Mouse (Mus musculus): ENCODE measurements around the gene Tmem107.

The Tmem107 gene

GRCm38 (mm10) chr11:69092386-69092751 lies 21.8 kb downstream of the Tmem107 start:
- in situ Hi-C loops (cut with MboI, MseI), result loop anchor here (10.0 kb wide), 2 partner anchors 658 to 892 kb away; partner anchors contain the start of genes Ctdnep1, Elp5 and Pik3r5

- in situ Hi-C loops (cut with MboI, MseI), result loop anchor here (10.0 kb wide), 2 partner anchors 658 to 892 kb away; partner anchors contain the start of genes Ctdnep1, Elp5 and Pik3r5
Observed at GRCm38 (mm10) chr11:69092871-69093270, 22.3 kb downstream of the Tmem107 start.

- in situ Hi-C loops (cut with MboI, MseI), result loop anchor here (10.0 kb wide), 2 partner anchors 659 to 891 kb away; partner anchors contain the start of genes Ctdnep1, Elp5 and Pik3r5
Observed at GRCm38 (mm10) chr11:69093856-69094255, 23.2 kb downstream of the Tmem107 start.

- in situ Hi-C loops (cut with MboI, MseI), result loop anchor here (10.0 kb wide), 2 partner anchors 660 to 890 kb away; partner anchors contain the start of genes Ctdnep1, Elp5 and Pik3r5
Observed at GRCm38 (mm10) chr11:69094697-69095429, 24.3 kb downstream of the Tmem107 start, which contains the start of gene Per1. Gene Per1, plus strand, starts transcription at chr11:69095217.

GRCm38 (mm10) chr11:69095511-69096231 lies 25.1 kb downstream of the Tmem107 start:
- in situ Hi-C loops (cut with MboI, MseI), result loop anchor here (10.0 kb wide), 2 partner anchors 661 to 889 kb away; partner anchors contain the start of genes Ctdnep1, Elp5 and Pik3r5

- in situ Hi-C loops (cut with MboI, MseI), result loop anchor here (10.0 kb wide), 2 partner anchors 662 to 888 kb away; partner anchors contain the start of genes Ctdnep1, Elp5 and Pik3r5
Observed at GRCm38 (mm10) chr11:69096360-69096986, 25.9 kb downstream of the Tmem107 start.

- in situ Hi-C loops (cut with MboI, MseI), result loop anchor here (10.0 kb wide), 2 partner anchors 662 to 888 kb away; partner anchors contain the start of genes Ctdnep1, Elp5 and Pik3r5
Observed at GRCm38 (mm10) chr11:69096987-69097900, 26.6 kb downstream of the Tmem107 start.

GRCm38 (mm10) chr11:69098039-69098761 lies 27.6 kb downstream of the Tmem107 start:
- in situ Hi-C loops (cut with MboI, MseI), result loop anchor here (10.0 kb wide), 2 partner anchors 663 to 887 kb away; partner anchors contain the start of genes Ctdnep1, Elp5 and Pik3r5

- in situ Hi-C loops (cut with MboI, MseI), result loop anchor here (10.0 kb wide), 2 partner anchors 664 to 886 kb away; partner anchors contain the start of genes Ctdnep1, Elp5 and Pik3r5
Observed at GRCm38 (mm10) chr11:69098762-69099091, 28.1 kb downstream of the Tmem107 start.

- in situ Hi-C loops (cut with MboI, MseI), result loop anchor here (10.0 kb wide), 2 partner anchors 665 to 885 kb away; partner anchors contain the start of genes Ctdnep1, Elp5 and Pik3r5
Observed at GRCm38 (mm10) chr11:69099177-69099914, 28.7 kb downstream of the Tmem107 start.

- in situ Hi-C loops (cut with MboI, MseI), result loop anchor here (10.0 to 25.0 kb wide), 3 partner anchors 665 to 1137 kb away; partner anchors contain the start of genes 0610010K14Rik, Bcl6b, Ctdnep1 and Elp5
Observed at GRCm38 (mm10) chr11:69099915-69100345, 29.3 kb downstream of the Tmem107 start.

GRCm38 (mm10) chr11:69100639-69101360 lies 30.2 kb downstream of the Tmem107 start:
- in situ Hi-C loops (cut with MboI, MseI), result loop anchor here (25.0 kb wide), 1 partner anchor 1137 kb away; the partner anchor contains the start of genes 0610010K14Rik, Bcl6b, Gm21988 and Rnasek

GRCm38 (mm10) chr11:69101604-69102402 lies 31.2 kb downstream of the Tmem107 start:
- in situ Hi-C loops (cut with MboI, MseI), result loop anchor here (25.0 kb wide), 1 partner anchor 1135 kb away; the partner anchor contains the start of genes 0610010K14Rik, Bcl6b, Gm21988 and Rnasek

GRCm38 (mm10) chr11:69102403-69102725 lies 31.8 kb downstream of the Tmem107 start:
- in situ Hi-C loops (cut with MboI, MseI), result loop anchor here (25.0 kb wide), 1 partner anchor 1135 kb away; the partner anchor contains the start of genes 0610010K14Rik, Bcl6b, Gm21988 and Rnasek

- in situ Hi-C loops (cut with MboI, MseI), result loop anchor here (25.0 kb wide), 1 partner anchor 1134 kb away; the partner anchor contains the start of genes 0610010K14Rik, Bcl6b, Gm21988 and Rnasek
Observed at GRCm38 (mm10) chr11:69103121-69103520, 32.5 kb downstream of the Tmem107 start.

GRCm38 (mm10) chr11:69103531-69104435 lies 33.2 kb downstream of the Tmem107 start:
- in situ Hi-C loops (cut with MboI, MseI), result loop anchor here (25.0 kb wide), 1 partner anchor 1134 kb away; the partner anchor contains the start of genes 0610010K14Rik, Bcl6b, Gm21988 and Rnasek

Data from T-helper 1 cell (primary cell).